Mouse (Mus musculus) MEL (cell line): ENCODE results near the gene Sppl3. TPM values are rescaled to one million over a fixed set of nuclear protein-coding genes. Genes with fewer than 3 reads are reported as not detected.

Source experiments
- DNase-seq: peaks from one replicate; pipeline ENCODE4 v3.0.0; 2011; ENCODE audit warnings: low read depth, low spot score
- H3K27ac ChIP-seq: 2 replicates; pipeline ENCODE4 v1.5.1; 2012; ENCODE audit warnings: low read depth, mild to moderate bottlenecking, control low read depth, low read length, moderate library complexity; ENCODE audit not compliant: control insufficient read depth
- H3K27me3 ChIP-seq, 2 experiments: fragments of 150-350 bp in 1 of 2; sonication (generic) in 1 of 2; 2 replicates each; pipeline ENCODE4 v1.6.1; 2012; ENCODE audit warnings: low read length in 2 of 2, mild to moderate bottlenecking in 2 of 2, improper control_type of control experiment in 1 of 2, moderate library complexity in 1 of 2; ENCODE audit not compliant: insufficient read depth in 2 of 2, control insufficient read depth in 1 of 2
- H3K36me3 ChIP-seq, 2 experiments: 2 replicates each; pipeline ENCODE4 v1.6.1; 2012 to 2014; ENCODE audit warnings: low read length in 2 of 2, improper control_type of control experiment in 1 of 2, inconsistent platforms in 1 of 2, mild to moderate bottlenecking in 1 of 2; ENCODE audit not compliant: insufficient read depth in 2 of 2, control insufficient read depth in 1 of 2
- H3K4me1 ChIP-seq, 2 experiments: fragments of 150-350 bp in 1 of 2; sonication (generic) in 1 of 2; 2 replicates each; pipeline ENCODE4 v1.6.1; 2012; ENCODE audit warnings: low read length in 2 of 2, improper control_type of control experiment in 1 of 2, mild to moderate bottlenecking in 1 of 2; ENCODE audit not compliant: insufficient read depth in 2 of 2, control insufficient read depth in 1 of 2
- H3K4me3 ChIP-seq, 2 experiments: fragments of 150-350 bp in 1 of 2; sonication (generic) in 1 of 2; 2 replicates each; pipeline ENCODE4 v1.5.1; 2012; ENCODE audit warnings: low read depth in 2 of 2, low read length in 2 of 2, mild to moderate bottlenecking in 2 of 2, moderate library complexity in 2 of 2, control low read depth in 1 of 2, improper control_type of control experiment in 1 of 2; ENCODE audit not compliant: control insufficient read depth in 1 of 2, insufficient read depth in 1 of 2
- H3K79me2 ChIP-seq: 2 replicates; pipeline ENCODE4 v1.6.1; 2012; ENCODE audit warnings: mild to moderate bottlenecking, low read length, moderate library complexity; ENCODE audit not compliant: control insufficient read depth, poor library complexity, insufficient read depth
- H3K9ac ChIP-seq: 2 replicates; pipeline ENCODE4 v1.6.1; 2012; ENCODE audit warnings: low read depth, mild to moderate bottlenecking, control low read depth, low read length, moderate library complexity; ENCODE audit not compliant: control insufficient read depth, poor library complexity, severe bottlenecking
- H3K9me3 ChIP-seq: fragments of 150-350 bp; sonication (generic); replicated peaks from 2 replicates; pipeline ENCODE4 v1.6.1; 2012; ENCODE audit warnings: mild to moderate bottlenecking, low read length, improper control_type of control experiment, moderate library complexity; ENCODE audit not compliant: insufficient read depth
- BHLHE40 ChIP-seq: IDR thresholded peaks from 2 replicates; pipeline ENCODE4 v1.6.1; 2012; ENCODE audit warnings: low read depth, mild to moderate bottlenecking, inconsistent platforms, low read length, improper control_type of control experiment, borderline replicate concordance
- CHD2 ChIP-seq: IDR thresholded peaks from 2 replicates; pipeline ENCODE4 v1.6.1; 2011; ENCODE audit warnings: low read length, improper control_type of control experiment
- CTCF ChIP-seq, 3 experiments: IDR thresholded peaks in 2 of 3; conservative IDR thresholded peaks in 1 of 3; 2 replicates each; pipeline ENCODE4 v1.5.1; 2011 to 2012; ENCODE audit warnings: low read length in 3 of 3, low read depth in 2 of 3, mild to moderate bottlenecking in 2 of 3, improper control_type of control experiment in 1 of 3, inconsistent platforms in 1 of 3, mixed read lengths in 1 of 3, moderate library complexity in 1 of 3; ENCODE audit not compliant: control insufficient read depth in 1 of 3, insufficient read depth in 1 of 3, poor library complexity in 1 of 3, severe bottlenecking in 1 of 3
- E2F4 ChIP-seq: IDR thresholded peaks from 2 replicates; pipeline ENCODE4 v1.6.1; 2011; ENCODE audit warnings: low read depth, low read length, improper control_type of control experiment, borderline replicate concordance
- ELF1 ChIP-seq: IDR thresholded peaks from 2 replicates; pipeline ENCODE4 v1.6.1; 2014; ENCODE audit warnings: low read depth, mild to moderate bottlenecking, inconsistent platforms, low read length, improper control_type of control experiment, moderate library complexity
- ETS1 ChIP-seq: IDR thresholded peaks from 2 replicates; pipeline ENCODE4 v1.6.1; 2012; ENCODE audit warnings: low read depth, mild to moderate bottlenecking, inconsistent platforms, low read length, improper control_type of control experiment, moderate library complexity
- JUND ChIP-seq: IDR thresholded peaks from 2 replicates; pipeline ENCODE4 v1.6.1; 2011; ENCODE audit warnings: low read depth, mild to moderate bottlenecking, improper control_type of control experiment, low read length
- KAT2A ChIP-seq: conservative IDR thresholded peaks from 2 replicates; pipeline ENCODE4 v1.6.1; 2012; ENCODE audit warnings: low read depth, low read length, improper control_type of control experiment, inconsistent platforms
- MAFK ChIP-seq: IDR thresholded peaks from 2 replicates; pipeline ENCODE4 v1.6.1; 2011; ENCODE audit warnings: low read depth, mild to moderate bottlenecking, low read length, improper control_type of control experiment, borderline replicate concordance
- MEF2A ChIP-seq: IDR thresholded peaks from 2 replicates; pipeline ENCODE4 v1.6.1; 2014; ENCODE audit warnings: low read depth, mild to moderate bottlenecking, inconsistent platforms, low read length, improper control_type of control experiment; ENCODE audit not compliant: poor library complexity, insufficient replicate concordance, severe bottlenecking; ENCODE audit errors: extremely low read depth
- MXI1 ChIP-seq: IDR thresholded peaks from 2 replicates; pipeline ENCODE4 v1.6.1; 2011; ENCODE audit warnings: mild to moderate bottlenecking, low read depth, low read length, improper control_type of control experiment
- MYB ChIP-seq: IDR thresholded peaks from 2 replicates; pipeline ENCODE4 v1.6.1; 2011; ENCODE audit warnings: mild to moderate bottlenecking, low read depth, low read length, improper control_type of control experiment
- MYC ChIP-seq: IDR thresholded peaks from 2 replicates; pipeline ENCODE4 v1.6.1; 2011; ENCODE audit warnings: low read depth, mild to moderate bottlenecking, low read length, improper control_type of control experiment, moderate library complexity
- NELFE ChIP-seq: IDR thresholded peaks from 2 replicates; pipeline ENCODE4 v1.6.1; 2011; ENCODE audit warnings: low read depth, low read length, improper control_type of control experiment
- NRF1 ChIP-seq: IDR thresholded peaks from 2 replicates; pipeline ENCODE4 v1.6.1; 2014; ENCODE audit warnings: low read depth, mild to moderate bottlenecking, inconsistent platforms, low read length, improper control_type of control experiment, moderate library complexity; ENCODE audit not compliant: poor library complexity, insufficient read depth, severe bottlenecking
- POLR2A ChIP-seq, 2 experiments: IDR thresholded peaks; 2 replicates each; pipeline ENCODE4 v1.6.1; 2011 to 2012; ENCODE audit warnings: low read length in 2 of 2, mild to moderate bottlenecking in 2 of 2, control low read depth in 1 of 2, improper control_type of control experiment in 1 of 2, low read depth in 1 of 2, moderate library complexity in 1 of 2; ENCODE audit not compliant: control insufficient read depth in 1 of 2, insufficient read depth in 1 of 2, poor library complexity in 1 of 2
- POLR2AphosphoS2 ChIP-seq: IDR thresholded peaks from 2 replicates; pipeline ENCODE4 v1.6.1; 2011; ENCODE audit warnings: low read length, improper control_type of control experiment
- POLR2AphosphoS5 ChIP-seq: IDR thresholded peaks from 2 replicates; pipeline ENCODE4 v1.6.1; 2012; ENCODE audit warnings: low read depth, borderline replicate concordance, mild to moderate bottlenecking, inconsistent platforms, low read length, moderate library complexity, mixed read lengths
- RAD21 ChIP-seq: IDR thresholded peaks from 2 replicates; pipeline ENCODE4 v1.6.1; 2011; ENCODE audit warnings: mild to moderate bottlenecking, low read depth, low read length, improper control_type of control experiment
- SIN3A ChIP-seq: IDR thresholded peaks from 2 replicates; pipeline ENCODE4 v1.6.1; 2012; ENCODE audit warnings: low read length, improper control_type of control experiment, inconsistent platforms
- SMC3 ChIP-seq: IDR thresholded peaks from 2 replicates; pipeline ENCODE4 v1.6.1; 2011; ENCODE audit warnings: low read depth, low read length, improper control_type of control experiment
- TAL1 ChIP-seq: IDR thresholded peaks from 2 replicates; pipeline ENCODE4 v1.6.1; 2012; ENCODE audit warnings: mild to moderate bottlenecking, inconsistent platforms, low read length, moderate library complexity, mixed read lengths
- TBP ChIP-seq: IDR thresholded peaks from 2 replicates; pipeline ENCODE4 v1.8.0; 2011; ENCODE audit warnings: low read depth, low read length, improper control_type of control experiment
- TCF12 ChIP-seq: IDR thresholded peaks from 2 replicates; pipeline ENCODE4 v1.6.1; 2014; ENCODE audit warnings: low read depth, mild to moderate bottlenecking, inconsistent platforms, low read length, improper control_type of control experiment, moderate library complexity
- UBTF ChIP-seq: IDR thresholded peaks from 2 replicates; pipeline ENCODE4 v1.6.1; 2012; ENCODE audit warnings: low read depth, mild to moderate bottlenecking, inconsistent platforms, low read length, improper control_type of control experiment, moderate library complexity, borderline replicate concordance; ENCODE audit not compliant: insufficient read depth
- USF1 ChIP-seq: IDR thresholded peaks from 2 replicates; pipeline ENCODE4 v1.6.1; 2014; ENCODE audit warnings: low read depth, mild to moderate bottlenecking, inconsistent platforms, low read length, improper control_type of control experiment, moderate library complexity
- USF2 ChIP-seq, 2 experiments: IDR thresholded peaks; 2 replicates each; pipeline ENCODE4 v1.6.1; 2011 to 2012; ENCODE audit warnings: improper control_type of control experiment in 2 of 2, low read length in 2 of 2, borderline replicate concordance in 1 of 2, inconsistent platforms in 1 of 2, low read depth in 1 of 2, mild to moderate bottlenecking in 1 of 2; ENCODE audit not compliant: insufficient read depth in 1 of 2
- ZC3H11A ChIP-seq: IDR thresholded peaks from 2 replicates; pipeline ENCODE4 v1.6.1; 2012; ENCODE audit warnings: low read depth, mild to moderate bottlenecking, inconsistent platforms, low read length, improper control_type of control experiment
- ZMIZ1 ChIP-seq: IDR thresholded peaks from 2 replicates; pipeline ENCODE4 v1.6.1; 2012; ENCODE audit warnings: low read depth, mild to moderate bottlenecking, inconsistent platforms, low read length, improper control_type of control experiment, moderate library complexity
- ZNF384 ChIP-seq: IDR thresholded peaks from 2 replicates; pipeline ENCODE4 v1.6.1; 2012; ENCODE audit warnings: low read depth, mild to moderate bottlenecking, inconsistent platforms, low read length, improper control_type of control experiment
- polyA plus RNA-seq, 2 experiments: library from polyadenylated mRNA; stranded (reverse) in 1 of 2; unstranded in 1 of 2; fragments of >175 nt in 1 of 2; fragments of >200 nt in 1 of 2; gene quantifications; 2 replicates each; pipeline versions ENCODE4 v1.2.1 to v1.2.4; 2012; ENCODE audit warnings: low replicate concordance in 2 of 2, low read depth in 1 of 2; ENCODE audit not compliant: insufficient read length in 2 of 2, insufficient read depth in 1 of 2, missing spikeins in 1 of 2
- total RNA-seq: library from RNA; depleted of rRNA; stranded (reverse); fragments of 300-350 nt; gene quantifications from 2 replicates; pipeline ENCODE4 v1.2.3, GENCODE M21; 2012

Sppl3 gene
- total and polyA plus RNA-seq, 3 experiments = 25.8 to 50.9 TPM; not detected in 1

DNA sequence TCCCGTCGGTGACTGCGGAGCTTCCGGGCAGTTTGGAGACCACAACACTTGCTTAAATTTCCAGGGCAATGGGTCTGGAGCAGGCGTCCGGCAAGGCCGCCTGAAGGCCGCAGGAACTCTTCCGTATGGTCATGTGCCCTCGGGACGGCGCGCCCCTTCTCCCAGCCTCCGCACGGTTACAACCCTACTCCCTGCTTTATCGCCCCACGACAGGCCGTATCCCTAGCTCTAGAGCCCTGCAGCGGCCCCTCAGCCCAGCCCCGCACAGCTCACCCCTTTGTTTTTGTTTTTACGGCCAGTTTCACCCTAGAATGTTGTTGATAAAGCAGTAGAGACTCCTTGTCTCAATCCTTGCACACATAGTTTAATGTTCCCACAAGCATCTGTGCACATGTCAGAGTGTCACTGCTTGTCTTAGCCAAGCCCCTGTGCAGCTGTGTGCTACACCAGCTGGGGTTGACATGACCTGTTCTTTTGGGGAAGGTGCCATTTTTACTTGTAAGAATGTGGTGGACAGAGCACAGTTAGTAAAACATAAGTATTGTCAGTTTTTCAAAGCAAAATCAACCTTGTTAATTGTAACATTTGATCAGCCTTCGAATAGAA lies 43.0 kb downstream of the Sppl3 start:
- no peak for TF ChIP-seq ZMIZ1
- TF ChIP-seq CHD2 = no peak
- TF ChIP-seq BHLHE40 = no peak
- no peak for TF ChIP-seq RAD21
- TF ChIP-seq ZC3H11A = no peak
- TF ChIP-seq MAFK = no peak
- Histone ChIP-seq H3K27ac (no peak overlapping the region), H3K79me2 (peaks cover 51% of the 10 kb centered on the region), H3K9me3 (no peaks in the 10 kb centered on the region), H3K4me3 (no peak overlapping the region), H3K4me1 (peaks cover 29 to 51% of the 10 kb centered on the region in 2 experiments), H3K36me3 (peaks cover 0 to 51% of the 10 kb centered on the region in 2 experiments; a peak in 2 of 4 replicates), H3K27me3 (no peaks in the 10 kb centered on the region), H3K9ac (no peak overlapping the region)
- DNase-seq = no peak

DNA sequence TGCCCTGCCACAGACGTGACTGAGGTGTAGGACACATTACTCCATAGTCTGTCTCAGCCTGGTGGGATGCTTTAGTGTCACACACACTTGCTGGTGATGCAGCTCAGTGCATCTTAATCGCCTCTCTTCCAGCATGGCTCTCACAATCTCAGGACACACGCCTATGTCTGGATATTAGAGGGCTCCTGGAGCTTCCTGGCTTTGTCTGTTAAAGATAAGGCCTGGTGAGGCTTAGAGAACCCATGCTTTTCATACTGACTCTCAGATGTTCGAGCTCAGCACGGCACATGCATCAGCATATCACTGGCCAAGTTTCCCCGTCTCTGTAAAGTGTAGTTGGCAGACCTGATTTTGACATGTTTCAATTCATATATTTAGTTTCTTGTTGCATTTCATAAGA lies 44.5 kb downstream of the Sppl3 start:
- no peak overlapping the region for H3K9ac ChIP-seq
- H3K4me3 ChIP-seq = no peak overlapping the region
- peak overlapping the region; percentile 23 for H3K27ac ChIP-seq
- H3K36me3 ChIP-seq = peaks cover 0 to 59% of the 10 kb centered on the region in 2 experiments; a peak in 2 of 4 replicates
- no peaks in the 10 kb centered on the region for H3K9me3 ChIP-seq
- H3K79me2 ChIP-seq = peaks cover 45% of the 10 kb centered on the region
- peaks cover 38 to 59% of the 10 kb centered on the region in 2 experiments for H3K4me1 ChIP-seq
- no peaks in the 10 kb centered on the region for H3K27me3 ChIP-seq
- peak; percentile 83 for DNase-seq
- TF ChIP-seq NELFE (no peak), KAT2A (no peak), ETS1 (peak; percentile 64), POLR2AphosphoS2 (no peak), SIN3A (no peak; the same call in 1 of the 2 replicates), SMC3 (no peak), TCF12 (peak; percentile 79), E2F4 (no peak), NRF1 (no peak), MYC (peak; percentile 75), TBP (peak; percentile 91), MYB (no peak), JUND (no peak), ZC3H11A (no peak), MXI1 (peak; percentile 77), BHLHE40 (0 out of 2 replicates have a peak, but pooled peaks have one; percentile 52), ZNF384 (no peak), CHD2 (no peak), MEF2A (no peak), POLR2AphosphoS5 (no peak), USF2 (IDR thresholded peaks at IDR 0.05; ENCODE audit: borderline replicate concordance in 1 of 2, insufficient read depth in 1 of 2, low read depth in 1 of 2, low read length in 2 of 2) (no peak), ELF1 (no peak), POLR2A (IDR thresholded peaks at IDR 0.05; ENCODE audit: control insufficient read depth in 1 of 2, insufficient read depth in 1 of 2, low read depth in 1 of 2, low read length in 2 of 2, poor library complexity in 1 of 2) (no peak), UBTF (no peak), TAL1 (peak; percentile 92), CTCF (IDR thresholded peaks at IDR 0.05 in 2 of 3, conservative IDR thresholded peaks at IDR 0.05 in 1 of 3; ENCODE audit: control insufficient read depth in 1 of 3, insufficient read depth in 1 of 3, low read depth in 2 of 3, low read length in 3 of 3, poor library complexity in 1 of 3, severe bottlenecking in 1 of 3) (no peak), USF1 (no peak), MAFK (no peak)
